Mouse (Mus musculus): ENCODE data around the gene Hand2.

Hand2 gene

DNA sequence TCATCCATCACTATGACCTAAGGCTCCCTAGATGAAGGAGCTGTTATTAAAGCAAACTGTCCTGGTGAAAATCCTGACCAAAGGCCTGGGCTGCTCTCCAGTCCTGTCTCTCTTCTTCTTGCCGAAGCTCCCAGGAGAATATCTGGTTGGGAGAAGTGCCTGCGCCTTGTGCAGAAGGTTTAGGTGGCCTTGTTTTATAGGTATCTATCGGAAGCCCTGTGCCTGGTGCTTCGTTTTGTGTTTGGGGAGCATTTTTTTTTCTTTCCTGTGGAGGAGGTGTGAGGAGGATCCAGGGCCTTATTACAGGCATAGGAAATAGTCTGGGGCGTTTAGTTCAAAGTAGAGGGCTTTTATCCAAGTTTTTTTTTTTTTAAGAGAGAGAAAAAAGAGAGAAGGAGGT lies 3.9 kb downstream of the Hand2 start:
- peak in 1 of 2 experiments; percentile 18 for DNase-seq

DNA sequence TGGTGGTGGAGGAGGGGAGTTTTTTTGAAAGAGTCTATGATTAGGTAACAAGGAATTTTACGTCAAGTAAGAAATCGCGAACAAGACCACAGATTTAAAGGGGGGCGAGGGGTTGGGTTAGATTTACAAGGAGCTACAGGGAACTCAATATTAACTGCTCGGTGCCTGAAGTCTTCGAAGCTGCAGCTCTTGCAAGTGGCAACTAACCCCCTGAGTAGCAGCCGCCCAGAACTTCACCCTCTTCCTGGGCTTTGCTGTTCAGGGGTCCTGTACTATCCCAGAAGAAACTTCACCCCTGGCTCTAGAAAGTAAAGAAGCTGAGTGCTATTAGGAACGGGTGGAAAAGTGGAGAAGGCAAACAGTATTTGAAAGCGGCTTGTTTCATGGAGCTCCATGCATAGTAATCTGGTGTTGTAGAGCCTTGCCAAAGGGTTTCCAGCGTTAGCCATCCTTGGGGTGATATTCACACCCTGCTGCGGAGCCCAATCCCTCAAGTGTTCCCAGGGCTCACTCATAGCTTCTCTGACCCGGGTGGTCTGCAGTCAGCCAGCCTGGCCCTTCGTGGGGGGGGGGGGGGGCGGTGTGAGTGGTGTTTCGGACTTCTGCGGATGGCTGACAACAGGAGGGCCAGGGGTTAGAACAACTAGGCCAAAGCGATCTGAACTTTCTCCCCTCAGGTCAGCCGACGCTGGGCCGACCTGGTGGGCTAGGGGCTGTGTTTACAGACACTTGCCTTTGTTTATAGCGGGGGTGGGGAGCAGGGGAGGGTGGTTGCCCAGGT lies 4.5 kb downstream of the Hand2 start:
- no peak for DNase-seq

DNA sequence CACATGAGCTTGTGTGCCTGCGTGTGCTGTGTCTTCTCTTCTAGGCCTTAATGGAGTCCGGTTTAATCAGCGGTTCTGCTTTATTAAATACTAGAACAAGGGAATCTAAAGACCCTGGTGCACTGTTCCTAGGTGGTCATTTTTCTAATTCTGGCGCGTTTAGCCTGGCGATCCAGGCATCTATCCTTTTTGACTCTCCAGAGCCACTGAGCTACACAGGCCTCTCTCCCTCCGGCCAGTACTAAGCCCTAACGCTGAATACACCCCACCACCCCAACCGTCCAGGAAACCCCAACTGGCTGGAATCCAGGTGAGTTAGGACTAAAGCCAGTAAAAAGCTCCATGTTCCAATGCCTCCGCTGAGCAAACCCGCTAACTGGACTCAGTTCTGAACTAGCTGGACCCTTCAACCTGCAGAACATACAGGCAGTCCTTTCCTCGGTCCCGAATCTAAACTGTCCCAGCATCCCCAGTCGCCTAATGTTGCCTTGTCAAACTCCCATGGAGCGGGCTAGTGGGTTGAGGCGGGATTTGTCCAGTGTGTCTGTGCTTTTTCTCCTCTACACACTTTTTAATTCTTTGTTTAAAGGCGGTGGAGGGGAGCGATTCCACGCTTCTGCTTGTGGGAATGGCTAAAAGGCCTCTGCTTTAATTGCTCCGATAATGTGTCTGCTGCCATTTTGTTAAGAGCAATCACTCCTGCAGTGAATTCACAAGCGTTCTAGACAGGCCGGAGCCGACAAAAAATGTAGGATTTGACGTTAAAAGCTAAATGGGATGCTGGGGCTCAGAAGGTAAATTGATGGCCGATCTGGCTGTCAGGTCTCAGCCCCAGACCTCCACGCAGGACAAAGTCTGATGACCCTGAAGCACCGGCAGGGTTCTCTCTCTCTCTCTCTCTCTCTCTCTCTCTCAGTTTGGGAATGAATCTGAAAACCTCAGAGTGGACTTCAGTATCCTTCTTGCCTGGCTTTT lies 5.6 kb downstream of the Hand2 start:
- DNase-seq, result no peak

DNA sequence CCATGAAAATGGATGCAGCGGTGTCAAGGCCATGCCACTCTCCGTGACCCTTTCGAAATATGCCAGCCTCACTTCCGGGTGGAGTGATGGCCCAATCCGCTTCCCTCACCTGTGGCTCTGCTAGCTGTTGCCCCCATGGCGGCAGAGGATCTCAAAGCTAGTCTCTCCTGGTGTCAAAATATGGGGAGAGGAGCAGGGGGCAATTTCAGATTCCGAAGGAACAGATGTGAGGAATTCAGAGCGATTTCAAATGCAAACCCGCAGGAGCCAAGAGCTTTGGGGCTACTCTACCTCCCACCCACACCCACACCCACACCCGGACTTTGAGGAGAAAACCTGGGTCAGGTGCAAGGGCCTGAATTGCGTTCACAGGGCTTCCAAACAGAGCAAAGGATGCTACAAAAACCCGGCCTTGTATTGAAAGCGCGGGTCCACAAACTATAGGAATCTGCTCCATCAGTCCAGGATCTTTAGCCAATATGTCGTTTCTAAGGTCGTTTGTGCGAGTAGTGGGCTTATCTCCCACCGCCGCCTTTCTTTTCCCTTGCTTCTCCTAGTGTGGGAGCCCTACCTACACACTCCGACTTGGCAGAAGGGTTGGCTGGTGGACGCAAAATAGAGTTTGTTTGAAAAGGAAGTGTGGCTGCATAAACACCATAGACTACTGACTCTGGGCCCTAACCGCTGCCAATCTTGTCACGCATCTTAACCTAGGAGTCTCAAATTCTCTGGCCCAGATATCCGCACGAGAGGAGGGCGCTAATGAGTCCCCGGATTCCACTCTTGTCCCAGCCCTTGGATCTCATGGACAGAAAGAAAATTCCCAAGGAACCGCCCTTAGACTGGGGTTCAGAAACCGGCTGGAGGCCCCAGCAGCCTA lies 6.7 kb downstream of the Hand2 start:
- no peak for DNase-seq

DNA sequence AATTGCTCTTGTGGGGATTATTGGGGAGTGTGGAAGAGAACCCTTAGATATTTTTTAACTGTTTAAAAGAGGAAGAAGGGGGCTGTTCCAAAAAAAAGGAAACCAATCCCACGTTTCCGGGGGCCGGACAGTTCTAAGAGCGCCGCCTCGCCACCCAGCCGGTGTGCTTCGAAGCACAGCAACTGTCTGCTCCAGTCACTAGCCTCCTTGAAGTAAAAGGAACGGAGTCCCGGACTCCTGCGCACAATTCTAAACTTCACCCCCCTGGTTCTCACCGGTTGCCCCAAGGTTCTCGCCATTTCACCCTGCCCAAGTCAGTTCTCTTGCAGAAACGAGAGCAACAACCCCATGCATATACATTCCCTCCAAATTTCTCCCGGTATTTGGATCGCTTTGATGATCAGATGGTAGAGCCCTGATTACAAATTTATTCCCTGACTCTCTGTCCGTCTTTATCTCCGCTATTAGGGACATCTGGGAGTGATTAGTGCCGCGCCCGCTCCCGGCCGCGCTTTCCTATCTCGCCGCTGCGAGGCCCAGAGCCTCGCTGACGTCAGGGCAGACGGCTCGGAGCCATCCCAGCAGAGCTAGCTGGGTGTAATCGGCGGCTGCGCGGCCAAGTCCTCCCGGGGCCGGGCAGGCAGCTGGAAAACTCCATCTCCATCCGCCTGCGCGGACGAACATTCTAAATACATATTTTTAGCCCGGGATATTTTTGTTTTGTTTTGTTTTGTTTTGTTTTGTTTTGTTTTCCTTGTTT lies 7.6 kb downstream of the Hand2 start:
- peak; percentile 57 to 59 for DNase-seq

DNA sequence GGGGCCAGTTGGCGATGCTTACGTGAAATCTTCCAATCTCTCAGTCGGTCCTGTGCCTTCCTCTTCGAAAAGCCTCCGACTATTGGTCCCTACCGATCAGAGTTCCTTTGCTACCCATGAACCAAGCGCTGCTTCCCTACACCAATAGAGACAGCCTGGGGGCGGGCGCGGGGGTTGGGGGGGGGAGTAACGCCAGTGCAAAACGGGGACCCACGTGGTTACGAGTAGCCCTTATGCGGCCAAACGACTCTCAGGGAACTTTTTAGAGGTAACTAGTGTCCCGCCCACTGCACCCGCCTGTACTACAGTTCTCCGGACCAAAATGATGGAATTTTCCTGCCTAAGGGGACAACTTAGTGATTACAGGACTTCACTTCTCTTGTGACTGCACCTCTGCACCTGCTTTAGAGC lies 8.2 kb downstream of the Hand2 start:
- DNase-seq, result no peak

DNA sequence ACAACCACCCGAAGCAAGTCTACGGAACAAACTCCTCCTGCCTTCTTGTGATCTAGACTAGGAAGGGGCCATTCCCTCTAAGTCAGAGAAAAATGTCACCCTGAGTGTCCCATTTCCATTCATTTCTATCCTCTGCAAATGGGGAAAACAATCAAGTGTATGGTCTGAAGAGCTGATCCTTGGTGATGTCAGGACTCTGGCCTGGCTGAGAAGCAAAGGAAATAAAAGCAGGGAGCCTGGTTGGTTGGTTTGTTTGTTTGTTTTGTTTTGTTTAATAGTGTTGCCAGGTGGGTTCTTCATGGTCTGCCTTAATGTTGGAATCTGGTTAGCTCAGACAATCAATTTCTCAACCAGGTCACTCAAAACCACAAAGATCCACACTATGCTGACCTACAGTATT lies 9.3 kb downstream of the Hand2 start:
- DNase-seq, result no peak

DNA sequence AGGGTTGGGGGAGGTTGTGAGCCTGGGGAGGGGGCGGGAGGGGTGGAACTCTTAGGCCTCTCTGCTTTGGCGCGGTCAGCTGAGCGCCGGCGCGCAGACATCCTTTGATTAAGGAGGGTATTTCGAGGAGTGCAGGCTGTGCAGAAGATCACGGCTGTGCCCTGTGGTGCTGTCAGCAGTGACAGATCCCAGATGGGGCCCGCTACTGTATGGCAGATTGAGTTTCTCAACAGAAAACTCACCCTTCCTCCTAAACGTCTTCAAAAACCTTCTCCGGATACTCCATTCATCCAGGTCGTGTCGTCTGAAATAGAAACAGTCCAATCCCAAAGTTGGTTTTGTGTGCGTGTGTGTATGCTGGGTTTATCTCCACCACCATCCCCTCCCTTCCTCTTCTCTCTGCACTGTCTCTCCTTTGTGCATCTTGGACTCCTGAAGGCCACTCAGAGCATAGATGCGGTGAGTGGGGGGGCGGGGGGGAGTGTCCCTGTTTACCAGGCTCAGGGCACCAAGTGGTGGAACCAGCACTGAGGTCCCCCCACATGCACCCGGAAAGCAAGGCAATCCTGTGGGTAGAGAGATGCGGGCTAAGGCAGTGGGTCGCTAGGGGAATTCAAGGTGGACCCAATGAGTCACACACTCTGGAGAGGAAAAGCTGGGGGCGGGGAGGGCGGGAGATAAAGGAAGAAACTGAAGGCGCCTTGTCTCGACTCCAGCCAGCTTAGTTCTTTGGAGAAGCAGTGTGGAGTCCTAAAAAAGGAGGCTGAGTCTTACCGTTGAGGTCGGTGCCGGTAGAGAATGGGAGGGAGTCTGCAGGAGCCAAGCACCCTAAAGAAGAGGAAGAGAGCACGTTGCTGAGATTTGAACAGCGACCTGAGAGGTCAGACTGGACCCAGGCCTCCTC lies 11.2 kb downstream of the Hand2 start:
- no peak for DNase-seq

DNA sequence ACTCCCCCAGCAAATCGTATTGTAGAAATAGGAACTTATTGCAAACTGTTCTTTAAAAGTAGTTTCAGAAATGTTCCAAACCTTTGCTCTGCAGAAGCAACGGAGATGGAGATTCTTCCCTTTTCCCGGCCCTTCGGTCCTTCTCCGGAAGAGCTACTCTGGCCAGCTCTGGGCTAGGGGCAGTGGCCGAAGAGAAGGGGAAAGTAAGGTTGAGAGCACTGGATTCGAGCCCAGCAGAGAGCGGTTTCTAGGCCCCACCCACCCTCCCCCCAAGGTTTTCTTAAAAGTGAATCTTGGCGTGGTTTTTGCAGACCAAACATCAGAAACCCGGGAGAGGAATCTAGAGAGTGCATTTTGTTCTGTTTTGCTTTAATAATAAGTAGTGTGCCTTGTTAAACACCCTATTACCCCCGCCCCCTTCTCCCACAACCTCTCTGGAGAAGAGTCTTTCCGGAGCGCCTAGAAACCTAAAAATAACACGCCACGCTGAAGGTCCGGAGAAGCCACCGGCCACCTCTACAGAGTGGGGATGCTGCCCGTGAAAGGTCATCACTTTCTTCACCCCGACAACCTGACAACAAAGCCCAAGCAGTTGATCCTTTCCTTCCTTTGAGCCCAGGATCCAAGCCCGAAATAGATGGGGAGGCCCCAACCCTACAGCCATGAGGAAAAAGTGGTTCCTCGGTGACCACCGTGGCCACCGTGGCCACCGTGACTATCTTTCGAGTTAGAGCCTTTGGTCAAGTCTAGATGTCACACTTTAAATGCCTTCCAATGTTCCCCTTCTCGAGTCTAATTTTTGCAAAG lies 12.1 kb downstream of the Hand2 start:
- DNase-seq, result no peak

DNA sequence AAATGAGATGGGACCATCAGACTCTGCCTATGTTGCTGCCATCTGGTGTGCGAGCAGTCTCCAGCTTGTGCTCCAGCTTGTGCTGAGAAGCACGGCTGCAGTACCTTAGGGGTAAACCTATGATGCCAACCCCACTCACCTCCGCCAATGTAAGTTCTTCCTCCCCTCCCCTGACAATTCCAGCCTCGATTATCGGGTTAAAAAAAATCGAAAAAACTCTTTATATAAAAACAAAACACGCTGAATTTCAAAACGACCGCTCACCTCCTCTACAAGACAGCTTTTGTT lies 12.6 kb downstream of the Hand2 start:
- DNase-seq, result peak in 1 of 2 experiments; percentile 54

DNA sequence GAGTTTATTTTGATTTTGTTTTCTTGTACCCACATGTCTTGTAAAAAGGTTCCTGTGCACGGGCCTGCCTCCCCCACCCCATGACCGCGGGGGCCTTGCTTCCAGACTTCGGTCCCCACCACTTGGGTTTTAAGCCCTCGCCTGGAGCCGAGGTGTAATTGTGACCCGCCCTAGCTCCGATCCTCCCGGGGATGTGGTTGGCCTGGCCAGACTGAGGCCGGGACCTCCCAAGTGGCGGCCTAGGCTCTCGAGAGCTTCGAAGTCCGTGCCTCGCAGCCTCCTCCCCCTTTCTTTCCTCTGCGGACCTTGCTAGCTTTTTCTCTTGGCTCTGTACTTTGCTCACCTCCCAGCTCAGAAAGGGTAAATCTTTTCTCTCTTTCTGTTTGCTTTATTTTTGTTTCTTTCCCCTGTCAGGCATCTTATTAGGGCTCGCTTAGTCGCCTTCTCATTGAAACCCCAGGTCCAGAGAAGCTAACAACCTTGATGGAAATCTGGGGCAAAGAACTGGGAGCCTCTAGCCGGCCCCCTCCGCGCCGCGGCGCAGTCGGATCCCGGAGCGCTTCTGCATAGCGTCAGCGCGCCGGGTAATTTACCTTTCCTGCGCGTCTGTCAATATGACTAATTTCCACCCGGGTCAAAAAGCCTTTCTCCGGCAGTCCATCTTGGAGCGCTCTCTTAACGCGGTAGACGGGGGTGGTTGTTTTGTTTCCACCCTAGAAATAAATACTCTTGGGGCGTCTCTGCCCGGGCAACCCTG lies 13.2 kb downstream of the Hand2 start:
- DNase-seq, result peak; percentile 24 to 37

DNA sequence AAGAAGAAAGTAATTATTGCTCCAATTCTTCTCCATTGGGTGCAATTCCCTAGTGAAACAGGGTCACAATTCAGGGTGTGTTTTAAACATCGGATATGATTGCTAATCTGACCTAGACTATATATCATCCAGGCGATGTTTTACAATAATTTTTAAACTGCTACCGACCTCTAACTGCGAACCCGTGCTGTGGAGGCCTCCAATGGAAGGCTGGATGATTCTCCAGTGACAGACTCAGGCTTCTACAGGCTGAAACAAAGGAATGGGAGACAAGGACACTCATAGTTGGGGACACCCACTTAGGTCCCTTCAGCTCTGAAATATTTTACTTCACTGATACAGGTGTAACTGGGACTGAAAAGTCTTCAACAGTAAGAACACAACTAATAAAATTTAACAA lies 13.9 kb downstream of the Hand2 start:
- peak in 1 of 2 experiments; percentile 21 for DNase-seq

DNA sequence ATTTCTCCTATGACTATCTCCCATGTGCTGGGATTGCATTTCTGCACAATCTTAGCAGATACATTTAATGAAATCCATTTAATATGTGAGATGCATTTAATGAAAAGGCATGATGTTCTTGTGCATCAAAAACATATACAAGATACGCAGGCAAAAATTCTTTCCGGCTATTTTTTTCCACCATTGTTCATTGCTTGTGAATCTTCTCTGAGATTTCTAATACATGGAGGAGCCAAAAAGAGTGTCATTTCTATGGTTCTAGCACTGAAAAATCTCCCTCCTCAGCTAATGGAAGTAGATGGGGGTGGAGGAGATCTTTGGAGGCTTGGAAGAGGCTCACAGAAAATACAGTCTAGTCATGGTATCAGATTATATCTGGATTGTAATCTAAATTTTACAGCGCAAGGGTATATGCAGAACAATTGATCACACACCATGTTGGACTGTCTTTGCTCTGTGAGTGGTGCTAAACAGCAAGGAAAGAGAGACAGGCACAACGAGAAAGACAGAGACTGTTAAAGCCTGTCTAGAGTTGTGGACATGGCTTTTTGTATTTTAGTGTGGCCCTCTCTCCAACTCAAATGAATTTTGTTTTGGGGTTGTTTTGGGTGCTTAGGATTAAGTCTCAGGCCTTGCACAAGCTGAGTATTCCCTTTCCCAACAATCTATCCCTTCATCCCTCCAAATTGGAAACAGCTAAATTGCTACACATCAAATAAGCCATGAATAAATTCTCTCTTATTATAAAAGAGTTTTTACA lies 16.7 kb downstream of the Hand2 start:
- no peak for DNase-seq

DNA sequence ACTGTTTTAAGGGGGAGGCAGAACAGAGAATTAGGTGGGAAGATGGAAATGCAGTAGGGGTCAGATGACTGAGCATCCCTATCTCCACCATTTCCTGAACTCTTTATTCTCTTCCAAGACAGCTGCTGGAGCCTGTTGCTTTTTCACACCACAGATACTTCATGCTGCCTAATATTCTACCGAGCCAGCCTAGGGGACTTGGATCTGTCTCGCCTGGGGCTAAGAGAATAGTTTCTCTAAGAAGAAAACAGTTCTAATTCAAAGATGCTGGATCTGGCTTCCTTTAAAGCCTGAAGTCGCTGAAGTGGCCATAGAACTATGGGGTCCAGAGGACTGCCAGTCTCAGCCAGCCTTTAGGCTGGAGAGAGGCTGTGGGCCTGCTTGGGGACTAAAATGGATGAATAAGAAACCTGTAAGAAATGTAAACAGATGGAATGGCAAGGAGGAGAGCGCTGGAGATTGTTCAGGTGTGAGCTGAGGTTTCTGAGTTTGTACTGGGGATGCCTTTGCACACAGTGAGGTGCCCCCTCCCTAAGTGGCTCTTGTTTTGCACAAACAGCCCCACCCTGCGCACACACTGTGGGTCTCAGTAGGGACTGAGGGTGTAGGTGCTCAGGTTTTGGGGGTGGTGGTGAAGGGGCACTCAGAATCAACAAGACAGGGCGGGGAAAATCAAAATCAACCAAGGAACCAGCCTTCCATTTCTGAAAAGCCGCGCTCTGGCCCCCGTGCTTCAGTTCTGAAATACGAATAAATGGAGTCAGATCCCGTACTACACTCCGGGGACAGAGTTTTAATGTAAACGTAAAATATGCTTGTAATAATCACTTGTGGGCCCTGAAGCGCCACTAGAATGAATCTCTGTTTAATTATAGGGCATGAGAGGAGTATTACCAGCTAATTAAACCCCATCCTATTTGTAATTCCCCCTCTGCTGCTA lies 19.2 kb downstream of the Hand2 start:
- DNase-seq, result no peak

DNA sequence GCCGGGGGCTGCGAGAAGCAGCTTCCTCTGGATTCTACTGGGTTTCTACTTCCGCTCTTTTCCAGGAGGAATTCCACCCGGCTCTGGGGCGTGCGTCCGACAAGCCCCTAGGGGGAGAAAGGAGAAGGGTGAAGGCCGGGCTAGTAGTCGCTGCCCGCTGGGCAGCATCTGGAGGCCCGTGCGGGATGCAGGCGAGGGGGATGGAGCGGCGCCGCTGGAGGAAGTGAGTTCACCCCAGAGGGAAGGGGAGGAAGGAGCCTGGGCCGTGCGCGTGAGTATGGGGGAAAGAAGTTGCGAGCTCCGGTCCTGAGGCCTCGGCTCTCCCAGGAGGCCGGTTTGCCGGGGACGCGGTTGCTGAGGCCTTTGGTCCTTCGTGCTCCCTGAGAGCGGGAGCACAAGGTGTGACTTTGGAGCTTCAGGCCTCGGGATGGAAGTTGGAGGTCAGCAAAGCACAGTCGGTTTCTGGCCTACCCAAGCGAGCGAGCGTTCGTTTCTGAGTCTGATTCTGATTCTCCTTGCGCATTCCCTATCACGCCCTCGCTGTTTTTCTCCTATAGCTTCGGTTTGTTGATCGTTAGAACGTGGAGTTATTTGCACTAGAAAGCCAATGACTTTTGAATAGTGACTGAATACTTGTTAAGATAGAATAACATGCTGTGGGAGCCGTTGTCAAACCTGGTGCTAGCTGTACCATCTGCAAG lies 20.2 kb downstream of the Hand2 start:
- DNase-seq, result no peak

DNA sequence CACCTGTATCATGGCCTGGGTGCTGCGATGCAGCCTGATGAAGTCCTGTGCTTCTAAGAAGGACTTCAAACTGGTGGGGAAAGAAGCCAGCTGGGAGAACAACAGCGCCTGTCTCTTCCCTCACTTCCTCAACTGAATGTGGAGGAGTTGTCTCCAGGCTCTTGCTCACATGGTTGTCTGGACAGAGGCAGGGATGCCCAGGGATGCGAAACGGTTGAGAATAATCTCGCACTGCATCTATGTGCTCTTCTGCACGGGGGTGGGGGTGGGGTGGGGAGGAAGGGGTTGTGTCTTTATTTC lies 20.7 kb downstream of the Hand2 start:
- DNase-seq, result no peak

All from cerebellum, postnatal 10 days (tissue).